In genomic region chr11:120726243-120727168, GRCm38 (mm10) we compare ENCODE assay signal across 8 mouse cellular contexts. TPM values are rescaled to one million over a fixed set of nuclear protein-coding genes. Genes with fewer than 3 reads are reported as not detected.
DNase-seq lines count a peak whose midpoint lies in the region; ATAC-seq and TF ChIP-seq lines count a peak whose summit lies in the region.

No protein-coding gene starts in this region.

- peak overlapping the region; percentile 74 for H3K9ac ChIP-seq in embryonic facial prominence, embryonic 13.5 days
- H3K9ac ChIP-seq in midbrain, embryonic 14.5 days (replicated peaks; ENCODE audit: low read length) = peak overlapping the region; percentile 57

- TF ChIP-seq CTCF in left cerebral cortex, adult 2 months (IDR thresholded peaks at IDR 0.05) = no peak

- H3K4me1 ChIP-seq in embryonic facial prominence, embryonic 13.5 days = peaks cover 26% of the 10 kb centered on the region
- H3K4me1 ChIP-seq in midbrain, embryonic 14.5 days (ENCODE audit: control insufficient read depth, insufficient read depth, low read length) = peaks cover 13% of the 10 kb centered on the region

- H3K36me3 ChIP-seq in embryonic facial prominence, embryonic 13.5 days = peaks cover 14% of the 10 kb centered on the region; the same call in 1 of the 2 replicates
- H3K36me3 ChIP-seq in midbrain, embryonic 14.5 days (ENCODE audit: control insufficient read depth, insufficient read depth, low read length) = no peaks in the 10 kb centered on the region

- H3K27me3 ChIP-seq in embryonic facial prominence, embryonic 13.5 days = 0 out of 2 replicates have a peak, but pooled peaks cover 3% of the 10 kb centered on the region
- no peaks in the 10 kb centered on the region for H3K27me3 ChIP-seq in midbrain, embryonic 14.5 days (ENCODE audit: control insufficient read depth, insufficient read depth, low read length)

- 0 out of 2 replicates have a peak overlapping the region, but pooled peaks have one; percentile 28 for H3K27ac ChIP-seq in left cerebral cortex, adult 2 months
- H3K27ac ChIP-seq in embryonic facial prominence, embryonic 13.5 days = no peak overlapping the region
- H3K27ac ChIP-seq in midbrain, embryonic 14.5 days (replicated peaks; ENCODE audit: low read depth, low read length) = no peak overlapping the region

- peak overlapping the region; percentile 85 for H3K4me2 ChIP-seq in embryonic facial prominence, embryonic 13.5 days
- peak overlapping the region; percentile 80 for H3K4me2 ChIP-seq in midbrain, embryonic 14.5 days (ENCODE audit: low read length)

- H3K9me3 ChIP-seq in embryonic facial prominence, embryonic 13.5 days = no peaks in the 10 kb centered on the region
- H3K9me3 ChIP-seq in midbrain, embryonic 14.5 days (ENCODE audit: control insufficient read depth, low read length) = no peaks in the 10 kb centered on the region

- ATAC-seq in embryonic facial prominence, embryonic 13.5 days (ENCODE audit: insufficient number of reproducible peaks, insufficient read depth, low FRiP score, low TSS enrichment, low read depth) = no peak; the same call in none of the 2 replicates
- ATAC-seq in midbrain, embryonic 14.5 days (ENCODE audit: low FRiP score, low TSS enrichment) = peak; percentile 9

- no peak for DNase-seq in left cerebral cortex, adult 2 months (ENCODE audit: extremely low spot score in 1 of 2, low spot score in 2 of 2)
- DNase-seq in left cerebral cortex, postnatal 14 days (ENCODE audit: low spot score in 2 of 2) = no peak
- DNase-seq in kidney, adult 8-10 months = peak; percentile 61 to 69
- no peak for DNase-seq in midbrain, embryonic 14.5 days
- DNase-seq in embryo, embryonic 11 days = no peak
- DNase-seq in gastrocnemius, adult 8-10 months (ENCODE audit: low spot score in 2 of 2) = no peak
- no peak for DNase-seq in right cerebral cortex, postnatal 25 days

- peak overlapping the region; percentile 32 for H3K4me3 ChIP-seq in left cerebral cortex, adult 2 months
- peak overlapping the region; percentile 62 for H3K4me3 ChIP-seq in embryonic facial prominence, embryonic 13.5 days
- peak overlapping the region; percentile 41 for H3K4me3 ChIP-seq in midbrain, embryonic 14.5 days (replicated peaks; ENCODE audit: low read depth, low read length)

- intact Hi-C loops in left cerebral cortex, adult 2 months (cut with DNase I) = loop anchor here (10.0 kb wide), 1 partner anchor 318 kb away; no protein-coding TSS in a partner anchor
- intact Hi-C loops in left cerebral cortex, postnatal 14 days (cut with DNase I) = no loop called here

- WGBS in embryonic facial prominence, embryonic 13.5 days = 19% methylated on average over 34 of the region's 36 CpGs
- 18% methylated on average over 34 of the region's 36 CpGs for WGBS in midbrain, embryonic 14.5 days

RNA-seq across cellular contexts. Expression of gene Dcxr, which starts 0.6 kb away (rescaled TPM):
- total RNA-seq in left cerebral cortex, adult 2 months (2021) = 1 to 10 TPM; 7.1 to 8.4 TPM
- total RNA-seq in left cerebral cortex, postnatal 14 days (2021) = 1 to 10 TPM; 5.7 to 7.8 TPM
- 17.9 and 18.3 TPM in 2 replicates for polyA plus RNA-seq in embryonic facial prominence, embryonic 13.5 days (2015; fragmentation: Nextera tagmentation; extraction: Ambion mirVana)
- polyA plus RNA-seq in midbrain, embryonic 14.5 days (2014; fragmentation: Nextera tagmentation; extraction: Ambion mirVana) = 6.0 and 8.6 TPM in 2 replicates
- 1 to 10 TPM; 7.9 to 9.8 (median 8.7) TPM for total RNA-seq in gastrocnemius, adult 8-10 months (2022)

RNA-seq across cellular contexts. Expression of gene Rac3, which starts 5.2 kb away (rescaled TPM):
- 10 to 100 TPM; 34.0 to 39.6 TPM for total RNA-seq in left cerebral cortex, adult 2 months (2021)
- 10 to 100 TPM; 92.2 to 99.5 TPM for total RNA-seq in left cerebral cortex, postnatal 14 days (2021)
- 66.0 and 72.6 TPM in 2 replicates for polyA plus RNA-seq in embryonic facial prominence, embryonic 13.5 days (2015; fragmentation: Nextera tagmentation; extraction: Ambion mirVana)
- polyA plus RNA-seq in midbrain, embryonic 14.5 days (2014; fragmentation: Nextera tagmentation; extraction: Ambion mirVana) = 113 and 646 TPM in 2 replicates
- 1 to 10 TPM in 2 of 4 experiments, under 1 TPM in 2; 0.75 to 1.2 (median 0.89) TPM for total RNA-seq in gastrocnemius, adult 8-10 months (2022)

RNA-seq across cellular contexts. Expression of gene Cbr2, which starts 5.4 kb away (rescaled TPM):
- total RNA-seq in left cerebral cortex, adult 2 months (2021) = 1 to 10 TPM; 1.9 to 3.0 TPM
- total RNA-seq in left cerebral cortex, postnatal 14 days (2021) = 1 to 10 TPM; 1.5 to 3.0 TPM
- polyA plus RNA-seq in embryonic facial prominence, embryonic 13.5 days (2015; fragmentation: Nextera tagmentation; extraction: Ambion mirVana) = 27.1 and 32.3 TPM in 2 replicates
- polyA plus RNA-seq in midbrain, embryonic 14.5 days (2014; fragmentation: Nextera tagmentation; extraction: Ambion mirVana) = 0.51 TPM in 1 of 2 replicates, not detected in the other
- 10 to 100 TPM in 2 of 4 experiments, 1 to 10 TPM in 2; 6.1 to 30.8 (median 10.4) TPM for total RNA-seq in gastrocnemius, adult 8-10 months (2022)

RNA-seq across cellular contexts. Expression of gene Lrrc45, which starts 12.8 kb away (rescaled TPM):
- total RNA-seq in left cerebral cortex, adult 2 months (2021) = 10 to 100 TPM; 61.4 to 62.3 TPM
- total RNA-seq in left cerebral cortex, postnatal 14 days (2021) = 10 to 100 TPM; 57.2 to 60.1 TPM
- polyA plus RNA-seq in embryonic facial prominence, embryonic 13.5 days (2015; fragmentation: Nextera tagmentation; extraction: Ambion mirVana) = 71.0 and 77.8 TPM in 2 replicates
- polyA plus RNA-seq in midbrain, embryonic 14.5 days (2014; fragmentation: Nextera tagmentation; extraction: Ambion mirVana) = 50.4 and 72.1 TPM in 2 replicates
- 1 to 10 TPM; 1.8 to 4.4 (median 2.9) TPM for total RNA-seq in gastrocnemius, adult 8-10 months (2022)

RNA-seq across cellular contexts. Expression of gene Cenpx, which starts 13.0 kb away (rescaled TPM):
- 10 to 100 TPM; 18.9 to 21.3 TPM for total RNA-seq in left cerebral cortex, adult 2 months (2021)
- 10 to 100 TPM; 26.8 to 30.2 TPM for total RNA-seq in left cerebral cortex, postnatal 14 days (2021)
- 132 and 154 TPM in 2 replicates for polyA plus RNA-seq in embryonic facial prominence, embryonic 13.5 days (2015; fragmentation: Nextera tagmentation; extraction: Ambion mirVana)
- polyA plus RNA-seq in midbrain, embryonic 14.5 days (2014; fragmentation: Nextera tagmentation; extraction: Ambion mirVana) = 99.1 and 105 TPM in 2 replicates
- 10 to 100 TPM; 26.1 to 31.0 (median 27.3) TPM for total RNA-seq in gastrocnemius, adult 8-10 months (2022)

Comparison
In these comparisons a context has a peak if more than half of its experiments do, and no peak if none do; other contexts are left out.
1. DNase-seq: peak in kidney, adult 8-10 months (2 of 2); none in left cerebral cortex, adult 2 months (0 of 2), left cerebral cortex, postnatal 14 days (0 of 2), midbrain, embryonic 14.5 days (single experiment), embryo, embryonic 11 days (single experiment), gastrocnemius, adult 8-10 months (0 of 2) and right cerebral cortex, postnatal 25 days (single experiment).
2. RNA of gene Rac3, which starts 5.2 kb away (total RNA-seq): 92.2 to 99.5 TPM in left cerebral cortex, postnatal 14 days and 34.0 to 39.6 TPM in left cerebral cortex, adult 2 months; 0.75 to 1.2 TPM in gastrocnemius, adult 8-10 months; every median in the first group is over 10 times any median in the second.
3. Peak in every context shown above with its lines, with median percentiles within 50 percentile points of each other: H3K4me3 ChIP-seq.